Comparison of ENCODE assay signal across 26 mouse cellular contexts in genomic region chr13:96859161-96859560, GRCm38 (mm10).
"Had no signal": no experiment of that assay in that cellular context is flagged by ENCODE, and none has a peak within 500 bp of the region (broad histone marks: within the 10 kb centered on the region; RNA-seq: fewer than 3 reads in every experiment).

No protein-coding gene starts in this region.

- ATAC-seq: hindbrain, embryonic 16.5 days; inflammation-experienced regulatory T-cells, adult 6 months; intestine, embryonic 15.5 days; intestine, postnatal 0 days; liver, embryonic 12.5 days had no signal

- H3K27me3 ChIP-seq: heart, embryonic 12.5 days; hindbrain, embryonic 12.5 days; intestine, embryonic 15.5 days; limb, embryonic 13.5 days; limb, embryonic 15.5 days; liver, embryonic 12.5 days had no signal

- H3K4me1 ChIP-seq: heart, embryonic 10.5 days; heart, embryonic 12.5 days; hindbrain, embryonic 10.5 days; hindbrain, embryonic 12.5 days; intestine, embryonic 15.5 days; limb, embryonic 13.5 days; limb, embryonic 15.5 days; liver, embryonic 12.5 days had no signal

- DNase-seq: gastrocnemius, postnatal 14 days; gastrocnemius, postnatal 36 days; heart, adult 11 months; heart, adult 2 months; heart, postnatal 10 days; heart, postnatal 4 days; kidney, adult 18-20 months; kidney, adult 8-10 months; kidney, postnatal 10 days; kidney, postnatal 25 days; layer of hippocampus, adult 9-11 months; layer of hippocampus, postnatal 36 days; left cerebral cortex, postnatal 4 days had no signal

- H3K4me3 ChIP-seq: heart, adult 2 months; heart, embryonic 10.5 days; heart, embryonic 12.5 days; hindbrain, embryonic 10.5 days; hindbrain, embryonic 12.5 days; intestine, embryonic 15.5 days; limb, embryonic 13.5 days; limb, embryonic 15.5 days; liver, embryonic 12.5 days had no signal

- H3K27ac ChIP-seq: heart, adult 2 months; heart, embryonic 10.5 days; hindbrain, embryonic 10.5 days; hindbrain, embryonic 12.5 days; hindbrain, embryonic 14.5 days; intestine, embryonic 15.5 days; limb, embryonic 13.5 days; limb, embryonic 15.5 days; liver, embryonic 12.5 days; liver, embryonic 14.5 days had no signal

- H3K36me3 ChIP-seq: heart, embryonic 10.5 days; heart, embryonic 12.5 days; hindbrain, embryonic 10.5 days; hindbrain, embryonic 12.5 days; intestine, embryonic 15.5 days; limb, embryonic 13.5 days; limb, embryonic 15.5 days; liver, embryonic 12.5 days had no signal

- H3K9ac ChIP-seq: heart, embryonic 12.5 days; hindbrain, embryonic 12.5 days; hindbrain, embryonic 14.5 days; intestine, embryonic 15.5 days; limb, embryonic 13.5 days; limb, embryonic 15.5 days; liver, embryonic 12.5 days; liver, embryonic 14.5 days had no signal

- H3K9me3 ChIP-seq: heart, embryonic 10.5 days; heart, embryonic 12.5 days; hindbrain, embryonic 10.5 days; hindbrain, embryonic 12.5 days; intestine, embryonic 15.5 days; limb, embryonic 13.5 days; limb, embryonic 15.5 days; liver, embryonic 12.5 days had no signal

- H3K4me2 ChIP-seq: heart, embryonic 12.5 days; hindbrain, embryonic 12.5 days; hindbrain, embryonic 14.5 days; intestine, embryonic 15.5 days; limb, embryonic 13.5 days; limb, embryonic 15.5 days; liver, embryonic 12.5 days had no signal
